Mouse (Mus musculus) intestine, embryonic 16.5 days (tissue): ENCODE data around the gene Gstp3. TPM values are rescaled to one million over a fixed set of nuclear protein-coding genes. Genes with fewer than 3 reads are reported as not detected.

Source experiments
- ATAC-seq: fragments of 200-750 bp; cut with Nextera tagmentation; 2 replicates; pipeline ENCODE4 v1.8.0; 2017; ENCODE audit warnings: moderate TSS enrichment, moderate library complexity
- H3K27ac ChIP-seq: fragments of 300-500 bp; sonication (generic); 2 replicates; pipeline ENCODE4 v1.5.1; 2014; ENCODE audit warnings: mild to moderate bottlenecking, low read length
- H3K27me3 ChIP-seq: fragments of 300-500 bp; sonication (generic); replicated peaks from 2 replicates; pipeline ENCODE4 v1.6.1; 2014; ENCODE audit warnings: low read length, control low read depth, mixed read lengths; ENCODE audit not compliant: control insufficient read depth, insufficient read depth
- H3K36me3 ChIP-seq: fragments of 300-500 bp; sonication (generic); 2 replicates; pipeline ENCODE4 v1.6.1; 2014; ENCODE audit warnings: low read length, control low read depth; ENCODE audit not compliant: control insufficient read depth, insufficient read depth
- H3K4me1 ChIP-seq: fragments of 300-500 bp; sonication (generic); 2 replicates; pipeline ENCODE4 v1.6.1; 2014; ENCODE audit warnings: low read length, control low read depth, mixed read lengths; ENCODE audit not compliant: control insufficient read depth, insufficient read depth
- H3K4me2 ChIP-seq: fragments of 300-500 bp; sonication (generic); 2 replicates; pipeline ENCODE4 v1.6.1; 2014; ENCODE audit warnings: low read depth, low read length, control low read depth
- H3K4me3 ChIP-seq: fragments of 300-500 bp; sonication (generic); 2 replicates; pipeline ENCODE4 v1.5.1; 2014; ENCODE audit warnings: mild to moderate bottlenecking, low read length
- H3K9ac ChIP-seq: fragments of 300-500 bp; sonication (generic); 2 replicates; pipeline ENCODE4 v1.6.1; 2014; ENCODE audit warnings: low read depth, low read length
- H3K9me3 ChIP-seq: fragments of 300-500 bp; sonication (generic); 2 replicates; pipeline ENCODE4 v1.6.1; 2016; ENCODE audit warnings: low read length, control low read depth; ENCODE audit not compliant: control insufficient read depth
- WGBS: fragments of 180-500 bp; shearing (Covaris S2); extraction: QIAGEN DNeasy Blood & Tissue Kit; methylation state at CpG from one replicate; pipeline ENCODE4 v1.1.7; 2014; 5-methylcytosine and 5-hydroxymethylcytosine counted together
- polyA plus RNA-seq: library from polyadenylated mRNA; unstranded; fragments of >200 nt; fragmentation: Nextera tagmentation; extraction: Ambion mirVana; gene quantifications from 2 replicates; pipeline ENCODE4 v1.2.1, GENCODE M21; 2015

Gene Gstp3
- polyA plus RNA-seq, 1 experiment from 2014 or later, result 15.1 TPM

DNA sequence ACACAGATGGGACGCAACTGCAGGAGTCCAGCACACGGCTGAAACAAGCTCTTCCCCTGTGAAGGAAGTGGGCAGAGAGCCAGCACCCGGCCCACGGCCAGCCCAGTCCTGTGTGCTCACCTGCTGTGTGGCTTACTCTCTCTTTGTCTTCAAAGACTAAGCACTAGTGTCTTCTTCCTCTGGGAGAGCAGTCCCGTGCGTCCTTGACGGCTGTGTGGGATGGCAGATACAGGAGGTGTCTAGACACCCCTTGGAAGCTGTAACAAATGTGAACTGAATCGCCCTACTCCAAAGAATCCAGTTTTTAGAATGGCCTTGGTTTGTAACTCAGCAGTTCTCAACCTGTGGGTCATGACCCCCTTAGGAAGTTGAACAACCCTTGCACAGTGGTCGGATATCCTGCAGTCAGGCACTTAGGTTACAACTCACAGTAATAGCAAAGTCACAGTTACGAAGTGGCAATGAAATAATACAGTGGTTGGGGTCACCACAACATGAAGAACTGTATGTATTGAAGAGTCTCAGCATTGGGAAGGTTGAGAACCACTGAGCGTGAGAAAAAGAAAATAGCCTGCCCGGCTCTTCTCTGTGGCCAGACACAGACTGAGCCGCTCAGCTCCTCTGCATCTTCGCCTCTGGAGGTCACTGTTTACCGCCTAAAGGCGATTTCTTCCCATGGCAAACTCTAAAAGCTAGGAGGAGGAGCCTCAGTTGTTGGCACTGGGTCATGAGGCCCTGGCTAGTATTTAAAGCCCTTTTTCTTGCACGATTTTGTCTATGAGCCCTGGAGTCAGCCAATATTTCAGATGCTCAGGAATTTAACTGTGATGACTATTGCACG is 40.4 kb downstream of the Gstp3 start:
- Histone ChIP-seq H3K9ac (peak overlapping the region; percentile 34), H3K4me1 (peaks cover 12% of the 10 kb centered on the region; the same call in 1 of the 2 replicates), H3K4me3 (no peak overlapping the region; the same call in 1 of the 2 replicates), H3K27me3 (no peaks in the 10 kb centered on the region), H3K27ac (no peak overlapping the region; the same call in none of the 2 replicates), H3K36me3 (no peaks in the 10 kb centered on the region), H3K9me3 (no peaks in the 10 kb centered on the region), H3K4me2 (no peak overlapping the region)
- peak; percentile 92 for ATAC-seq
- WGBS, result 30% methylated on average over 18 of the region's 18 CpGs

DNA sequence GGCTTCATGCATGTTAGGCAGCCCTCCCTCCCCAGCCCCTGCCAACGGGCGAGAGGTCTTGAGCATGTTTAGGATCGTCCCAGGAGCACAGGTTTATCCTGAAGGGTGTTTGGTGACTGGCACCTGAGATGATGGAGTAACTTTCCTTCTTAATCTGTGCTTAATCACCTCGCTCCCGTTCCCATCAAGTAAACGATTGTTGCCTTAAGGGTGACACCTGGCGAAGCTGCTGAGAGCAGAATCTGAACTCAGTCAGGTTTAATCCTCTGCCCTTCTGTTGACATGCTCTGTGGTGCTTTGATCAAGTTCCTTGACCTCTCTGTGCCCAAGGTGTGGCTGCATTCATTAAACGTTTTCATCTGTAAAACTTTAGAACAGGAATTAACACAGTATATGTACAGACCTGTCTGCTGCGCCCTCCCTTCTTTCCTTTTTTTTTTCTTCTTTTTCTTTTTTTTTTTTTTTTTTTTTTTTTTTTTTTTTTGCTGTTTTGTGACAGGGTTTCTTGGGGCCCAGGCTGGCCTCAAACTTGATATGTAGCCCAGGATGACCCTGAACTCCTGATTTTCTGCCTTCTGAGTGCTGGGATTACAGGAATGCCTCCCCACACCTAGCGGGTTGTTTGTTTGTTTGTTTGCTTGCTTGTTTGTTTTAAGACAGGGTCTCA is 41.3 kb downstream of the Gstp3 start:
- no peaks in the 10 kb centered on the region for H3K27me3 ChIP-seq
- no peak overlapping the region for H3K4me3 ChIP-seq
- H3K4me1 ChIP-seq, result peaks cover 14% of the 10 kb centered on the region; the same call in 1 of the 2 replicates
- H3K9me3 ChIP-seq, result no peaks in the 10 kb centered on the region
- H3K9ac ChIP-seq, result no peak overlapping the region
- no peak overlapping the region for H3K4me2 ChIP-seq
- no peaks in the 10 kb centered on the region for H3K36me3 ChIP-seq
- ATAC-seq, result no peak
- WGBS, result 55% methylated on average over 10 of the region's 10 CpGs
- no peak overlapping the region for H3K27ac ChIP-seq

DNA sequence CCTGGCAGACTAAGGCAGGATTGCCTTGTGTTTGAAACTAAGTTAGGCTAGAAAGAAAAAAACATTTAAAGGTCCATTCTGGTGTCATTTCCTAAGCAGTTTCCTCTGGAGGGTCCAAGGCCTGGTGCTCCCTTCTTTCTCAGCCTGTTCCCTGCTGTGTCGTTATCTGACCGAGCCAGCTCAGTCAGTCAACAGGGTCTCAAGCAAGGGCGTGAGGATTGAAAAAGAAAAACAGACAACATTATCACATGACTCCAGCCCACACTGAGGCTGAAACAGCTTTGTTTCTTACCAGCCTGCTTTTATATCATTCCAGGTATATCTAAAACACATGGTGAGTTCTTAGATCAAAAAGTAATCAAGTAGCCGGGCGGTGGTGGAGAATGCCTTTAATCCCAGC is 43.7 kb downstream of the Gstp3 start:
- Histone ChIP-seq H3K27ac (no peak overlapping the region), H3K9ac (0 out of 2 replicates have a peak overlapping the region, but pooled peaks have one; percentile 6), H3K4me2 (no peak overlapping the region), H3K27me3 (no peaks in the 10 kb centered on the region), H3K36me3 (no peaks in the 10 kb centered on the region), H3K4me3 (no peak overlapping the region), H3K4me1 (peaks cover 21% of the 10 kb centered on the region), H3K9me3 (no peaks in the 10 kb centered on the region)
- no peak for ATAC-seq
- WGBS, result 62% methylated on average over 5 of the region's 5 CpGs

DNA sequence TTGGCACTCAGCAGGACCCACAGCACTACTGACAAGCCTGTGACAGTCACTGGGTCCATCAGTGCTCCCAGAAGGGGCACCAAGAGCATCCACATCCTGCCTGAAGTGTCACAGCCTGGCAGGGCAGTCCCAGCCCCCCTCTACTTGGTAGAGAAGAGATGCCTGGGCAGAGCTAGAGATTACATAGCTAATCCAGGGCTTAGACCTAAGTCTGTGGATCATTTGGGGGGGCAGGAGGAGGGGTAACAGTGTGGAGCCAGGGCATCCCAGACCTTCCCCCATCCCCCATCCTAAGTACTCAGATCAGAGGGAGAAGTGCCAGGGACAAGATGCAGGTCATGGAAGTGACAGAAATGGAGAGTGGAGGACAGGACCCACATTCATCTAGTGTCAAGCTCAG is 44.6 kb downstream of the Gstp3 start:
- Histone ChIP-seq H3K4me3 (no peak overlapping the region), H3K36me3 (0 out of 2 replicates have a peak, but pooled peaks cover under 1% of the 10 kb centered on the region), H3K27me3 (no peaks in the 10 kb centered on the region), H3K4me1 (peaks cover 21% of the 10 kb centered on the region), H3K9me3 (no peaks in the 10 kb centered on the region), H3K9ac (no peak overlapping the region), H3K27ac (no peak overlapping the region), H3K4me2 (no peak overlapping the region)
- ATAC-seq, result no peak

DNA sequence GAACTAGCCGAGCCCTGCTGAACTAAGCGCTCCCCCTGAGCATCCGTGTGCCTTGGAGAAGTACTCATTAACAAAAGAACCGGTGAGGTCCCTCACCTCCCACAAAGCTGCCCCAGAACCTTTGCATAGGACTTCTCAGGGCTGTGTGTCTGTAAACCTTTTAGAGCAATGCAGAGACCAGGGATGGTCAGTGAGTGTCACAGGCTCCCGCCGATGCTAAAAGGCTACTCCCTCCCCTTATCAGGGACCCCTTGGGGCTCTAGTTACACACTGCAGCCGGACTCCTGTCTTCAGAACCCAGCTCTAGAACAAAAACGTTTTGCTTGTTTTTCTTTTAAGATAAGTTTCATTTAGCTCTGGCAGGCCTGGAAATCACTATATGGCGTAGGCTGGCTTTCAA is 46.3 kb downstream of the Gstp3 start:
- Histone ChIP-seq H3K9me3 (no peaks in the 10 kb centered on the region), H3K4me1 (peaks cover 9% of the 10 kb centered on the region), H3K4me3 (peak overlapping the region; percentile 75), H3K27me3 (no peaks in the 10 kb centered on the region), H3K4me2 (peak overlapping the region; percentile 55), H3K36me3 (peaks cover 14% of the 10 kb centered on the region; the same call in 1 of the 2 replicates), H3K27ac (no peak overlapping the region; the same call in 1 of the 2 replicates), H3K9ac (peak overlapping the region; percentile 62)
- peak; percentile 38 for ATAC-seq
- WGBS, result 18% methylated on average over 9 of the region's 9 CpGs

DNA sequence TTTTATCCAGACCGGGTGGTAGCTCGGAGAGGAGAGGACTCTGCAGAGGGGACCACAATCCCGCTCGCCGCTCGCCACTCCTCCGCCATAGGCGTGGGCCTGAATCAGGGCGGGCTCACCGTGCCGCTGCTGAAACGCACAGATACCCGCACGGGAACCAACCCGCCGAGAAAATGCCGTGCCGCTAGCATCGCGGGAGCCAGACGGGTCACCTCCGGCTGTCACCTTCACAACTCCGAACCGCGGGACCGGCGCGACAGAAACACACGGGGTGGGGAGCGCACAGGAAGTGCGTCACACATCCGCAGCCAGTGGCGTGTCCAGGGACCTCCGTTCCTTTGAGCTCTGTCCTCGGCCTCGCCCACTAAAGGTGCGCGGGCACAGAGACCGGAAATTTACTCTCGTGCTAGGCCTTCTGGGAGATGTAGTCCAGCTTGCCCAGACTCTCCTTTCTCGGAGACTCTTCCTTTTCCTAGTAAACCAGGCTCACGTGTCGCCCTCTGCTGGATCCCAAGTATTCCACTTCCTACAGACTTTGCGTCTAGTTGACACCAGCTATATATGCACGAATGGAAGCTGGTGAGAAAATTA is 46.8 kb downstream of the Gstp3 start, which contains the start of gene Ndufv1:
Gene Ndufv1 (minus strand): TSS at position 375 of the 591 bp plus-strand sequence.
- peaks cover 18% of the 10 kb centered on the region for H3K36me3 ChIP-seq
- no peaks in the 10 kb centered on the region for H3K9me3 ChIP-seq
- WGBS, result under 1% methylated on average over 45 of the region's 45 CpGs
- H3K9ac ChIP-seq, result peak within 1 kb of the TSS; percentile 79
- no peaks in the 10 kb centered on the region for H3K27me3 ChIP-seq
- peak; percentile 99 for ATAC-seq
- peak within 1 kb of the TSS; percentile 40 for H3K27ac ChIP-seq
- H3K4me3 ChIP-seq, result peak within 1 kb of the TSS; percentile 75
- H3K4me1 ChIP-seq, result peaks cover 9% of the 10 kb centered on the region
- peak within 1 kb of the TSS; percentile 55 for H3K4me2 ChIP-seq

DNA sequence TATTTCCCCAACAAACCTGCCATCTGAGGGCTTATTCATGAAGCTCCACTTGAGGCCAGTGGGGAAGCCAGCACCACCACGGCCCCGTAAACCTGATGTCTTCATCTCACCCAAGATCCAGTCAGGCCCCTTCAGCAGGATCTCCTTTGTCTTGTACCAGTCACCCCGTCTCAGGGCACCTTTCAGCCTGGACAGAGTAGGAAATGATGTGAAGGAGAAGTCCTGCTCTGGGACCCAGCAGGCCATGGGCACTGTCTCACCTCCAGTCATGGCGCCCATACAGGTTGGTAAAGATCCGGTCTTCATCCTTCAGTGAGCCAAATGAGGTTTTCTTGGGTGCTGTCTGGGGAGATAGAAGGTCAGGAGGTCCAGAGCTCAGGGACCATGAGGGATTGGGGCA is 48.3 kb downstream of the Gstp3 start:
- no peak overlapping the region for H3K4me3 ChIP-seq
- peaks cover 22% of the 10 kb centered on the region for H3K36me3 ChIP-seq
- H3K27ac ChIP-seq, result no peak overlapping the region
- no peak overlapping the region for H3K9ac ChIP-seq
- H3K27me3 ChIP-seq, result no peaks in the 10 kb centered on the region
- H3K9me3 ChIP-seq, result no peaks in the 10 kb centered on the region
- peaks cover 9% of the 10 kb centered on the region for H3K4me1 ChIP-seq
- WGBS, result 94% methylated on average over 5 of the region's 5 CpGs
- H3K4me2 ChIP-seq, result peak overlapping the region; percentile 49; the same call in 1 of the 2 replicates
- no peak for ATAC-seq
